Mouse (Mus musculus) forebrain, postnatal 0 days (tissue): ENCODE results near the gene Rybp. TPM values are rescaled to one million over a fixed set of nuclear protein-coding genes. Genes with fewer than 3 reads are reported as not detected.
A peak's percentile ranks its signal among the peaks of the same experiment; 100 is the strongest.

ENCODE experiments used
- ATAC-seq: fragments of 200-750 bp; cut with Nextera tagmentation; 2 replicates; pipeline ENCODE4 v1.8.0; 2017; ENCODE audit warnings: mild to moderate bottlenecking, moderate library complexity
- DNase-seq: peaks from one replicate; pipeline ENCODE4 v3.0.0-alpha.2; 2015
- H3K27ac ChIP-seq: fragments of 300-500 bp; sonication (generic); 2 replicates; pipeline ENCODE4 v1.5.1; 2014; ENCODE audit warnings: low read depth, mild to moderate bottlenecking, antibody characterized with exemption, low read length, moderate library complexity, mixed read lengths
- H3K27me3 ChIP-seq: fragments of 300-500 bp; sonication (generic); 2 replicates; pipeline ENCODE4 v1.6.1; 2014; ENCODE audit warnings: mild to moderate bottlenecking, low read length, mixed read lengths; ENCODE audit not compliant: insufficient read depth
- H3K36me3 ChIP-seq: fragments of 300-500 bp; sonication (generic); 2 replicates; pipeline ENCODE4 v1.6.1; 2014; ENCODE audit warnings: mild to moderate bottlenecking, moderate library complexity; ENCODE audit not compliant: insufficient read depth
- H3K4me1 ChIP-seq: fragments of 300-500 bp; sonication (generic); 2 replicates; pipeline ENCODE4 v1.6.1; 2014; ENCODE audit warnings: antibody characterized with exemption; ENCODE audit not compliant: insufficient read depth
- H3K4me2 ChIP-seq: fragments of 300-500 bp; sonication (generic); 2 replicates; pipeline ENCODE4 v1.6.1; 2014; ENCODE audit warnings: low read depth, mild to moderate bottlenecking, moderate library complexity
- H3K4me3 ChIP-seq: fragments of 300-500 bp; sonication (generic); 2 replicates; pipeline ENCODE4 v1.5.1; 2014; ENCODE audit warnings: low read depth, low read length, mixed read lengths
- H3K9ac ChIP-seq: fragments of 300-500 bp; sonication (generic); 2 replicates; pipeline ENCODE4 v1.6.1; 2014; ENCODE audit warnings: mild to moderate bottlenecking
- H3K9me3 ChIP-seq: fragments of 300-500 bp; sonication (generic); 2 replicates; pipeline ENCODE4 v1.6.1; 2016; ENCODE audit warnings: low read length
- CTCF ChIP-seq: sonication (generic); IDR thresholded peaks from 2 replicates; pipeline ENCODE4 v1.5.1; 2016; ENCODE audit warnings: antibody characterized with exemption, control low read depth, low read depth
- WGBS: fragments of 180-500 bp; shearing (Covaris S2); extraction: QIAGEN DNeasy Blood & Tissue Kit; methylation state at CpG from one replicate; pipeline ENCODE4 v1.1.7; 2014; 5-methylcytosine and 5-hydroxymethylcytosine counted together
- polyA plus RNA-seq: library from polyadenylated mRNA; unstranded; fragments of >200 nt; fragmentation: Nextera tagmentation; extraction: Ambion mirVana; gene quantifications from 2 replicates; pipeline ENCODE4 v1.2.1, GENCODE M21; 2015
- total RNA-seq: library from RNA; depleted of rRNA; stranded (reverse); fragments of >200 nt; gene quantifications from 2 replicates; pipeline ENCODE4 v1.2.3, GENCODE M21; 2014

Rybp gene
- total and polyA plus RNA-seq, 2 experiments from 2014 or later, result 24.7 to 37.7 TPM

DNA sequence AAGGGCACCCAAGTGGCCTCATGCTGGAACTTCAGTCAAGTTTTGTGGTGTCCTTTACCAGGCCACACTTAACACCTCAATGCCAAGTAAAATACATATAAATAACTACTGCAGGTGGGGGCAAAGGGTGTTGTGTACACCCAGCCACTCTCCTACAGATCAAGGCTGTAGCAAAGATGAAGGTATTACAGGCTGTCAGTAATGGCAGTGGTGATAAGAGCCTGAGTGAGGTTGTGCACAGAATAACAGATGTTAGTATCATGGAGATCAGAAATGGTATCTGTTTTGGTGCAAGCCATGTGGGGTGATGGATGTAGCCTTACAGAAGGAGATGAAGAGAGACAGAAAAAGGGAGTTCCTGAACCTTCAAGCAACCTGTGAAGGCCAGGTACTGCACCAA, 52.2 kb downstream of the Rybp start:
- Histone ChIP-seq H3K27ac (no peak overlapping the region), H3K9ac (no peak overlapping the region), H3K36me3 (no peaks in the 10 kb centered on the region), H3K27me3 (no peaks in the 10 kb centered on the region), H3K4me1 (no peaks in the 10 kb centered on the region), H3K9me3 (no peaks in the 10 kb centered on the region), H3K4me2 (no peak overlapping the region), H3K4me3 (no peak overlapping the region)
- TF ChIP-seq CTCF, result no peak
- no peak for DNase-seq
- ATAC-seq, result no peak

DNA sequence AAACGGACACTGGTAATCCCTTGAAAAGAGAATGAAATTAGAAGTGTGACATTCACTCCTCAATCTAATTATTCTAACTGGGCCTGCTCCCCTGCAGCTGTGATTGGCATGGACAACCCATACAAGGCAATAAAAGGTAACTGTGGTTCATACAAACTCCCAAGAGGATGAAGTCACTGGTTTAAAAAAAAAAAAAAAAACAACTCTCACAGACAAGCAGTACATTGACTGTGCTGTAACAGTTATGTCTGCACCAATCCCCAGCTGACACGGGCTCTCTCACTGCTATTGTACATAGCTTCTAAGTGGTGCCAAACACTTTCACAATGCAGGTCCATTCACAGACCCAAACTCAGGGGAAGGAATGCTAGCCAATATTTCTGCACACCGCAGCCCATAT, 53.8 kb downstream of the Rybp start:
- Histone ChIP-seq H3K9me3 (no peaks in the 10 kb centered on the region), H3K27ac (no peak overlapping the region), H3K4me3 (no peak overlapping the region), H3K27me3 (no peaks in the 10 kb centered on the region), H3K4me2 (no peak overlapping the region), H3K36me3 (no peaks in the 10 kb centered on the region), H3K9ac (no peak overlapping the region), H3K4me1 (no peaks in the 10 kb centered on the region)
- DNase-seq (peak; percentile 20), ATAC-seq (peak; percentile 54)
- WGBS, result 10% methylated on average over 3 of the region's 3 CpGs
- TF ChIP-seq CTCF, result no peak

DNA sequence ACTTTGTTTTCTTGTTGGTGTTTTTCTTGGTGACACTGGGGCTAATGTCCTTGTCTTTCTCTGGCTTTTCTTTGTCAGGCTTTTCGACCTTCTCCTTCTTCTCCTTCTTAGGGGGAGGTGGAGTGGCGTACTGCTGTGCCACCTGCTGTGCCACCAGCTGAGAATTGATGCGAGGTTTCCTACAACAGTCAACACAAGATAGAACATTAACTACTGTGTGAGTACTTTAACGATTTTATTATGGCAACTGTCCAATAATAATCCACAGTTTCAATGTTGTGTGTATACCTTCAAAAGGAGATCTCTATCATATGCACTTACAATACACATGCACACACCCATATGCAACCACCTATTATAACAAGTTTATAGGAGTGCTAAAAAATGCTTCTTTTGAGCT, 54.2 kb downstream of the Rybp start:
- no peak for TF ChIP-seq CTCF
- no peaks in the 10 kb centered on the region for H3K4me1 ChIP-seq
- H3K4me3 ChIP-seq, result no peak overlapping the region
- no peaks in the 10 kb centered on the region for H3K9me3 ChIP-seq
- WGBS, result 20% methylated on average over 4 of the region's 4 CpGs
- no peak for ATAC-seq
- no peak overlapping the region for H3K9ac ChIP-seq
- DNase-seq, result no peak
- no peak overlapping the region for H3K4me2 ChIP-seq
- H3K36me3 ChIP-seq, result no peaks in the 10 kb centered on the region
- no peak overlapping the region for H3K27ac ChIP-seq
- H3K27me3 ChIP-seq, result no peaks in the 10 kb centered on the region

DNA sequence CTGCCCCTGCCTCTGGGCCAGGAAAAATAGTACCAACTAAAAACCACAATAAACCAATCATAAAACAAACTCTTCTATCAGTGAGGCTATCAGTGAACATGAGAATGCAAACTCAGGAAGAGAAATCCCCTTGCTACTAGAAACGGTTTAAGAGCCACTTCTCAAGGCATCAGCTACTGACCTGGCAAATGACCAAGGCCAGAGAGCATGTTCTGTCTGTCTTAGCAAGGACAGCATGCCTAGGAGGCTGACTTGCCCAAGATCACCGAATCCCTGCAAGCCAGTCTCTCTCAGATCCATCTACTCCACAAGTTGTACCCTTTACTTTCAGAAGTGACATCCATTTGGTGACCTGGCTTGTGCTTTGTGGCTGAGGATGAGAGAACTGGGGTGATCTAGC, 61.1 kb downstream of the Rybp start:
- WGBS, result 81% methylated on average over 2 of the region's 2 CpGs

DNA sequence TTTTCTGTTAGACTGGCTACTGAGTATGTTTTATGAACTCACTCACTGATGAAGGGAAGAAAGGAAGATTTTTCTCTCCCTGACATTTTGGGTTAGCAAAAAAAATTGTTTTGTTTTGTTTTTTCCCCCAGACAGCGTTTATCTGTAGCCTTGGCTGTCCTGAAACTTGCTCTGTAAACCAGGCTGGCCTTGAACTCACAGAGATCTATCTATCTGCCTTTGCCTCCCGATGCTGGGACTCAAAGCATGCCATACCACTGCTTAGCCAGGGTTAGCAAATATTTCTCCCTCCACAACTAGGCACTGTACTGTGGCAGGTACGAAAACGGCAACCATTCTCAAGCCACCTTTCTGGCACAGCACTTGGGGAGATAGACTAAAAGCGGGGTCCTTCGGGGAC, 63.4 kb downstream of the Rybp start:
- no peaks in the 10 kb centered on the region for H3K27me3 ChIP-seq
- no peak overlapping the region for H3K4me2 ChIP-seq
- no peak for ATAC-seq
- TF ChIP-seq CTCF, result no peak
- H3K4me1 ChIP-seq, result no peaks in the 10 kb centered on the region; the same call in 1 of the 2 replicates
- DNase-seq, result no peak
- 98% methylated on average over 6 of the region's 6 CpGs for WGBS
- H3K9ac ChIP-seq, result no peak overlapping the region
- H3K9me3 ChIP-seq, result no peaks in the 10 kb centered on the region
- no peak overlapping the region for H3K4me3 ChIP-seq
- H3K36me3 ChIP-seq, result no peaks in the 10 kb centered on the region; the same call in 1 of the 2 replicates
- no peak overlapping the region for H3K27ac ChIP-seq

More for the DNA sequence above, 61.1 kb downstream of the Rybp start:
- Histone ChIP-seq H3K9ac (no peak overlapping the region), H3K4me1 (no peaks in the 10 kb centered on the region), H3K4me3 (no peak overlapping the region), H3K36me3 (no peaks in the 10 kb centered on the region; the same call in 1 of the 2 replicates), H3K9me3 (no peaks in the 10 kb centered on the region), H3K27ac (no peak overlapping the region), H3K27me3 (no peaks in the 10 kb centered on the region), H3K4me2 (no peak overlapping the region)
- DNase-seq, result no peak
- ATAC-seq, result no peak
- TF ChIP-seq CTCF, result no peak

DNA sequence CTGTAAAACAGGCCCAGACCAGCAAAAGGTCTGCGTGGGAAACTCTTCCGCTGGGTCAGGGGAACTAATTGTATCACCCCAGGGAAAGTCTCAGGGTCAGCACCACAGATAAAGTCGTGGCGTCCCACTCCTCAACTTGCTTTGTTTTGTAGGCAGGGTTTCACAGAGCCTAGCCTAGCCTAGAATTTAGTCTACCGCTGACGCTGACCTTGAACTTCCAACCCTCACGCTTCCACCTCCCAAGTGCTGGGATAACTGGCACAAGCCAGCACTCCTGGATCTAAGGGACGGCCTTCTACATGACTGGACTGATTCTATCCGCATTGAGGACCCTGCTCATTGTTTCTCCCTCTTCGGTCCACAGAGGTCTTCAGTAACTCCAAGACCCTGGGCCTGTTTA, 63.9 kb downstream of the Rybp start:
- Histone ChIP-seq H3K4me1 (no peaks in the 10 kb centered on the region; the same call in 1 of the 2 replicates), H3K27ac (no peak overlapping the region), H3K9me3 (no peaks in the 10 kb centered on the region), H3K27me3 (no peaks in the 10 kb centered on the region), H3K4me2 (no peak overlapping the region), H3K36me3 (no peaks in the 10 kb centered on the region; the same call in 1 of the 2 replicates), H3K9ac (no peak overlapping the region), H3K4me3 (no peak overlapping the region)
- DNase-seq (no peak), ATAC-seq (no peak)
- WGBS, result 89% methylated on average over 10 of the region's 10 CpGs
- TF ChIP-seq CTCF, result no peak

DNA sequence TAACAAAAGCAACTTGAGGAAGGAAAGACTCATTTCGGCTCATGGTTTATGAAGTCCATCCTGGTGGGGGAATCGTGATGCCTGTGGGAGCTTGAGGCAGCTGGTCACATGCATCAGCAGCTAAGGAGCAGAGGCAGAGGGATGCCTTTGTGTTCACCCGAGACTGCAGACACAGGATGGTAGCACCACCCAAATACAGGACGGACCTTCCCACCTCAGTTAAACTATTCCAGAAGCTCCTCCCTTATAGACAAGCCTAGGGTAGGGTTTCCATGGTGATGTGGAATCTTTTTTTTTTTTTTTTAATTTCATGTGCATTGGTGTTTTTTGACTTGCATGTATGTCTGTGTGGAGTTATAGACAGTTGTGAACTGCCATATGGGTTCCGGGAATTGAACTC, 64.4 kb downstream of the Rybp start:
- ATAC-seq, result no peak
- H3K27ac ChIP-seq, result no peak overlapping the region
- no peaks in the 10 kb centered on the region; the same call in 1 of the 2 replicates for H3K4me1 ChIP-seq
- no peak overlapping the region for H3K4me3 ChIP-seq
- H3K9ac ChIP-seq, result no peak overlapping the region
- H3K4me2 ChIP-seq, result no peak overlapping the region
- no peaks in the 10 kb centered on the region for H3K27me3 ChIP-seq
- no peaks in the 10 kb centered on the region for H3K9me3 ChIP-seq
- WGBS, result 85% methylated on average over 5 of the region's 5 CpGs
- H3K36me3 ChIP-seq, result no peaks in the 10 kb centered on the region; the same call in 1 of the 2 replicates
- DNase-seq, result no peak
- no peak for TF ChIP-seq CTCF

DNA sequence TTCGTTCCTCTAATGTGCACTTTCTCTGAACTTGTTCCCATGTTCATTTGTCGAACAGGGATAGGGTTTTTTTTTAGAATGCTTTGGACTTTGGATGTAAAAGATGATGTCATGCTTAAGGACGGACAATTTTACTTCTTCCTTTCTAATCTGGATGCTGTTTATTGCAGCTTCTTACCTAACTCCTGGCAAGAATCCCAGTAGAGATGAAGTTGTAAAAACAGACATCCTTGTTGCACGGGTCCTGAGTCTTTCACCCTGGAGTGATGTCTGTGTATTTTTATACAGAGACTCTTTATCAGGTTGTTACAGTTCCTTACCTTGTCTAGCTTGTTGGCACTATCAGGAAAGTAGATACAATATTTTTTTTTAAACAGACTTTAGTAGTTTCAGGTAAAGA, 65.5 kb downstream of the Rybp start:
- no peak for TF ChIP-seq CTCF
- Histone ChIP-seq H3K9me3 (no peaks in the 10 kb centered on the region), H3K36me3 (no peaks in the 10 kb centered on the region), H3K4me2 (no peak overlapping the region), H3K9ac (no peak overlapping the region), H3K27me3 (no peaks in the 10 kb centered on the region), H3K4me3 (no peak overlapping the region), H3K27ac (no peak overlapping the region), H3K4me1 (no peaks in the 10 kb centered on the region; the same call in 1 of the 2 replicates)
- DNase-seq (no peak), ATAC-seq (no peak)
- 45% methylated on average over 4 of the region's 4 CpGs for WGBS
